In genomic region chr14:51930824-51931223, GRCm38 (mm10) we compare ENCODE assay signal across 8 mouse cellular contexts. TPM values are rescaled to one million over a fixed set of nuclear protein-coding genes. Genes with fewer than 3 reads are reported as not detected.
DNase-seq lines count a peak whose midpoint lies in the region; ATAC-seq and TF ChIP-seq lines count a peak whose summit lies in the region.
"Had no signal": no experiment of that assay in that cellular context is flagged by ENCODE, and none has a peak within 500 bp of the region (broad histone marks: within the 10 kb centered on the region; RNA-seq: fewer than 3 reads in every experiment).

No protein-coding gene starts in this region.

- DNase-seq in cerebellum, postnatal 14 days = peak; percentile 66 to 68
- peak; percentile 73 for DNase-seq in gastrocnemius, adult 2 months
- DNase-seq in hindbrain, postnatal 0 days (ENCODE audit: low spot score) = peak; percentile 89
- DNase-seq in left cerebral cortex, adult 2 months (ENCODE audit: extremely low spot score in 1 of 2, low spot score in 2 of 2) = peak; percentile 65 to 67
- peak; percentile 76 for DNase-seq in skeletal muscle tissue, adult 2 months (ENCODE audit: low read depth, low spot score)

- peak; percentile 87 for TF ChIP-seq CTCF in gastrocnemius, adult 2 months (IDR thresholded peaks at IDR 0.05)
- TF ChIP-seq CTCF in hindbrain, postnatal 0 days (IDR thresholded peaks at IDR 0.05; ENCODE audit: low read depth) = peak; percentile 82
- TF ChIP-seq CTCF in left cerebral cortex, adult 2 months (IDR thresholded peaks at IDR 0.05) = peak; percentile 81

- H3K9me3 ChIP-seq in hindbrain, postnatal 0 days (ENCODE audit: low read length) = no peaks in the 10 kb centered on the region

- peak; percentile 71 for ATAC-seq in activated CD4-positive, CD25-positive, alpha-beta regulatory T cell, adult 4 months
- ATAC-seq in hindbrain, postnatal 0 days = peak; percentile 86
- peak; percentile 96 for ATAC-seq in megakaryocyte progenitor cell, adult 5-6 weeks (replicated peaks; ENCODE audit: poor library complexity)

- intact Hi-C loops in gastrocnemius, adult 2 months (cut with DNase I) = no loop called here
- intact Hi-C loops in left cerebral cortex, adult 2 months (cut with DNase I) = loop anchor here (1.0 kb wide), 2 partner anchors 28 to 47 kb away; partner anchors contain the start of gene Mettl17

- H3K36me3 ChIP-seq in hindbrain, postnatal 0 days (ENCODE audit: insufficient read depth, low read length) = no peaks in the 10 kb centered on the region

- no peaks in the 10 kb centered on the region for H3K4me1 ChIP-seq in hindbrain, postnatal 0 days (ENCODE audit: insufficient read depth, low read length)

- no peak overlapping the region for H3K9ac ChIP-seq in hindbrain, postnatal 0 days (replicated peaks; ENCODE audit: low read length)

- H3K4me3 ChIP-seq in gastrocnemius, adult 2 months = peak overlapping the region; percentile 61
- no peak overlapping the region for H3K4me3 ChIP-seq in hindbrain, postnatal 0 days (ENCODE audit: low read length)
- no peak overlapping the region for H3K4me3 ChIP-seq in left cerebral cortex, adult 2 months

- 26% methylated on average over 5 of the region's 5 CpGs for WGBS in hindbrain, postnatal 0 days

- H3K27me3 ChIP-seq in hindbrain, postnatal 0 days (ENCODE audit: insufficient read depth, low read length) = no peaks in the 10 kb centered on the region

- H3K4me2 ChIP-seq in hindbrain, postnatal 0 days (ENCODE audit: low read depth, low read length) = no peak overlapping the region

- peak overlapping the region; percentile 88 for H3K27ac ChIP-seq in gastrocnemius, adult 2 months
- peak overlapping the region; percentile 65 for H3K27ac ChIP-seq in hindbrain, postnatal 0 days
- H3K27ac ChIP-seq in left cerebral cortex, adult 2 months = peak overlapping the region; percentile 10; the same call in 1 of the 2 replicates

RNA-seq across cellular contexts. Expression of gene Rnase13, which starts 8.3 kb away (rescaled TPM):
- polyA plus RNA-seq in activated CD4-positive, CD25-positive, alpha-beta regulatory T cell, adult 4 months (2017; shearing (Covaris generic)) = not detected
- not detected for total RNA-seq in gastrocnemius, adult 2 months (2021)
- total RNA-seq in hindbrain, postnatal 0 days (2014; rRNA removed) = not detected in 2 replicates
- not detected in 2 replicates for polyA plus RNA-seq in hindbrain, postnatal 0 days (2015; fragmentation: Nextera tagmentation; extraction: Ambion mirVana)
- not detected for total RNA-seq in left cerebral cortex, adult 2 months (2021)
- total RNA-seq in megakaryocyte progenitor cell, adult 5-6 weeks (2015) = not detected in 2 replicates
- not detected in 2 replicates for total RNA-seq in megakaryocyte progenitor cell, adult 5-6 weeks (2017)
- total RNA-seq: layer of hippocampus, postnatal 25 days had no signal

RNA-seq across cellular contexts. Expression of gene Tppp2, which starts 12.6 kb away (rescaled TPM):
- polyA plus RNA-seq in activated CD4-positive, CD25-positive, alpha-beta regulatory T cell, adult 4 months (2017; shearing (Covaris generic)) = not detected
- total RNA-seq in gastrocnemius, adult 2 months (2021) = 1 to 10 TPM; 1.8 TPM
- total RNA-seq in hindbrain, postnatal 0 days (2014; rRNA removed) = not detected in 2 replicates
- not detected in 2 replicates for polyA plus RNA-seq in hindbrain, postnatal 0 days (2015; fragmentation: Nextera tagmentation; extraction: Ambion mirVana)
- not detected for total RNA-seq in left cerebral cortex, adult 2 months (2021)
- not detected in 2 replicates for total RNA-seq in megakaryocyte progenitor cell, adult 5-6 weeks (2015)
- total RNA-seq in megakaryocyte progenitor cell, adult 5-6 weeks (2017) = not detected in 2 replicates
- total RNA-seq: layer of hippocampus, postnatal 25 days had no signal

RNA-seq across cellular contexts. Expression of gene Ndrg2, which starts 16.9 kb away (rescaled TPM):
- polyA plus RNA-seq in activated CD4-positive, CD25-positive, alpha-beta regulatory T cell, adult 4 months (2017; shearing (Covaris generic)) = 10 to 100 TPM; 16.2 to 18.5 TPM
- 1,000 to 10,000 TPM; 1,660 to 1,958 TPM for total RNA-seq in gastrocnemius, adult 2 months (2021)
- total RNA-seq in hindbrain, postnatal 0 days (2014; rRNA removed) = 514 and 732 TPM in 2 replicates
- 543 and 625 TPM in 2 replicates for polyA plus RNA-seq in hindbrain, postnatal 0 days (2015; fragmentation: Nextera tagmentation; extraction: Ambion mirVana)
- total RNA-seq in left cerebral cortex, adult 2 months (2021) = 100 to 1,000 TPM; 793 to 811 TPM
- total RNA-seq in megakaryocyte progenitor cell, adult 5-6 weeks (2015) = 8.9 and 10.4 TPM in 2 replicates
- 7.0 and 15.6 TPM in 2 replicates for total RNA-seq in megakaryocyte progenitor cell, adult 5-6 weeks (2017)

RNA-seq across cellular contexts. Expression of gene Slc39a2, which starts 38.1 kb away (rescaled TPM):
- polyA plus RNA-seq in activated CD4-positive, CD25-positive, alpha-beta regulatory T cell, adult 4 months (2017; shearing (Covaris generic)) = under 1 TPM in 1 of 2 experiments, not detected in 1; 0.70 TPM
- 1 to 10 TPM in 1 of 2 experiments, under 1 TPM in 1; 0.69 to 1.1 TPM for total RNA-seq in gastrocnemius, adult 2 months (2021)
- 0.89 and 2.4 TPM in 2 replicates for total RNA-seq in hindbrain, postnatal 0 days (2014; rRNA removed)
- polyA plus RNA-seq in hindbrain, postnatal 0 days (2015; fragmentation: Nextera tagmentation; extraction: Ambion mirVana) = 0.61 and 0.64 TPM in 2 replicates
- 10 to 100 TPM in 1 of 2 experiments, 1 to 10 TPM in 1; 6.3 to 10.0 TPM for total RNA-seq in left cerebral cortex, adult 2 months (2021)
- 0.10 and 0.34 TPM in 2 replicates for total RNA-seq in megakaryocyte progenitor cell, adult 5-6 weeks (2015)
- total RNA-seq in megakaryocyte progenitor cell, adult 5-6 weeks (2017) = 0.17 TPM in 1 of 2 replicates, not detected in the other

RNA-seq across cellular contexts. Expression of gene Mettl17, which starts 46.2 kb away (rescaled TPM):
- polyA plus RNA-seq in activated CD4-positive, CD25-positive, alpha-beta regulatory T cell, adult 4 months (2017; shearing (Covaris generic)) = 10 to 100 TPM; 35.7 to 44.6 TPM
- total RNA-seq in gastrocnemius, adult 2 months (2021) = 10 to 100 TPM; 11.5 to 12.9 TPM
- total RNA-seq in hindbrain, postnatal 0 days (2014; rRNA removed) = 33.1 and 41.9 TPM in 2 replicates
- 61.8 and 72.5 TPM in 2 replicates for polyA plus RNA-seq in hindbrain, postnatal 0 days (2015; fragmentation: Nextera tagmentation; extraction: Ambion mirVana)
- total RNA-seq in left cerebral cortex, adult 2 months (2021) = 10 to 100 TPM; 28.8 to 35.2 TPM
- total RNA-seq in megakaryocyte progenitor cell, adult 5-6 weeks (2015) = 6.7 and 10.1 TPM in 2 replicates
- total RNA-seq in megakaryocyte progenitor cell, adult 5-6 weeks (2017) = 14.7 and 15.5 TPM in 2 replicates

Comparison
In these comparisons a context has a peak if more than half of its experiments do, and no peak if none do; other contexts are left out.
1. H3K27ac ChIP-seq: peak in every context shown above with its lines; median percentile 88 in gastrocnemius, adult 2 months; 65 in hindbrain, postnatal 0 days; 10 in left cerebral cortex, adult 2 months.
2. RNA of gene Ndrg2, which starts 16.9 kb away (total RNA-seq): 1,660 to 1,958 TPM in gastrocnemius, adult 2 months, 793 to 811 TPM in left cerebral cortex, adult 2 months and 514 to 732 TPM in hindbrain, postnatal 0 days; 7.0 to 15.6 TPM in megakaryocyte progenitor cell, adult 5-6 weeks; every median in the first group is over 10 times any median in the second.
3. Peak in every context shown above with its lines, with median percentiles within 50 percentile points of each other: ATAC-seq, DNase-seq and CTCF ChIP-seq.